In the genomic region with DNA sequence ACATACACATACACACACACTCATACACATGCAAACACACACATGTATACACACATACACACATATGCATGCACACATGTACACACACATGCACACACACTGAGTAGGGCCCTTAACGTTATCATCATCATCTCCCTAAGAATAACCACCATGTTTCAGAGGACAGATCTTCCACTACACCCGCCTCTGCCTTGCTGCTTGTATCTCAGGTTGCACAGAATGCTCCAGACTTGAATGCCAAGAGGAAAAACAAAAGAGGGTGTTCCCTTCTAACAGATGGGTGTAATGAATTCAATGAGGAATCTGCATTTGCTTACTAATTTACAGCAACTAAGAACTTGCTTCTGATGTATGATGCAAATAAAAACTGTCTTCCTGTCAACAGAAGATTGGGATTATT, we compare ENCODE assay signal across 15 mouse cellular contexts.
"Had no signal": no experiment of that assay in that cellular context is flagged by ENCODE, and none has a peak within 500 bp of the region (broad histone marks: within the 10 kb centered on the region; RNA-seq: fewer than 3 reads in every experiment).

No protein-coding gene starts in this region.

- H3K27ac ChIP-seq: kidney, postnatal 0 days; left cerebral cortex, adult 2 months; limb, embryonic 10.5 days; liver, embryonic 15.5 days; midbrain, embryonic 15.5 days; neural tube, embryonic 12.5 days; stomach, postnatal 0 days had no signal

- H3K9me3 ChIP-seq: limb, embryonic 10.5 days; liver, embryonic 15.5 days; midbrain, embryonic 15.5 days; neural tube, embryonic 12.5 days had no signal

- H3K36me3 ChIP-seq: limb, embryonic 10.5 days; liver, embryonic 15.5 days; midbrain, embryonic 15.5 days; neural tube, embryonic 12.5 days had no signal

- ATAC-seq: lung, postnatal 0 days; midbrain, embryonic 15.5 days had no signal

- H3K4me3 ChIP-seq: left cerebral cortex, adult 2 months; limb, embryonic 10.5 days; liver, embryonic 15.5 days; midbrain, embryonic 15.5 days; neural tube, embryonic 12.5 days had no signal

- H3K9ac ChIP-seq: liver, embryonic 15.5 days; midbrain, embryonic 15.5 days; neural tube, embryonic 12.5 days had no signal

- H3K4me1 ChIP-seq: liver, embryonic 15.5 days; midbrain, embryonic 15.5 days; neural tube, embryonic 12.5 days had no signal

- H3K4me2 ChIP-seq: liver, embryonic 11.5 days; liver, embryonic 15.5 days; midbrain, embryonic 11.5 days; midbrain, embryonic 15.5 days; neural tube, embryonic 12.5 days had no signal

- H3K27me3 ChIP-seq: liver, embryonic 15.5 days; midbrain, embryonic 15.5 days; neural tube, embryonic 12.5 days had no signal

- DNase-seq: kidney, adult 11 months; kidney, adult 9 months; lung, adult 2 months; lung, postnatal 36 days; thymus, postnatal 4 days had no signal
